ENCODE assay signal across 8 mouse cellular contexts in the genomic region with DNA sequence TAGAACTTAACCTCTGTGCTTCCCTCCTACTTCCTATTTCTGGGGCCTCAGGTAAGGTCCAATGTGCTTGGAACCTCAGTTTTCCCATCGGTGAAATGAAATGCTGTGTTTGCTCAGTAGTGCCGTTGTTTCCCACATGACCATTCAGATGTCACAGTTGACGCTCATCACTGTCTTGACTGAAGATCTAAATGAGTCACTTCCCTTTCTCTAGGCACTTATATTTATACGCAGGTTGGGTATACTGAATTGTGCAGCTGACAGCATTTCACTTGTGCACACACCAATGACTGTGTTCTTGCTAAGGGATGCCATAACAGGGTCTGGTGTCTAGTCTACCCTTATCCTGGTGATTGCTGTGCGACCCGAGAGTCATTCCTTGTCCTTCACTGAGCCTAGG. TPM values are rescaled to one million over a fixed set of nuclear protein-coding genes. Genes with fewer than 3 reads are reported as not detected.
DNase-seq lines count a peak whose midpoint lies in the region; ATAC-seq and TF ChIP-seq lines count a peak whose summit lies in the region.
"Had no signal": no experiment of that assay in that cellular context is flagged by ENCODE, and none has a peak within 500 bp of the region (broad histone marks: within the 10 kb centered on the region; RNA-seq: fewer than 3 reads in every experiment).

No protein-coding gene starts in this region.

- H3K9me3 ChIP-seq in kidney, postnatal 0 days (replicated peaks; ENCODE audit: low read length), result no peaks in the 10 kb centered on the region
- no peaks in the 10 kb centered on the region for H3K9me3 ChIP-seq in kidney, embryonic 16.5 days (ENCODE audit: low read length)
- no peaks in the 10 kb centered on the region for H3K9me3 ChIP-seq in hindbrain, embryonic 12.5 days (replicated peaks)
- H3K9me3 ChIP-seq in kidney, embryonic 14.5 days (ENCODE audit: control insufficient read depth, low read length), result no peaks in the 10 kb centered on the region

- H3K4me1 ChIP-seq in kidney, postnatal 0 days (replicated peaks; ENCODE audit: insufficient read depth, low read length), result peaks cover 5% of the 10 kb centered on the region; the same call in 1 of the 2 replicates
- H3K4me1 ChIP-seq in kidney, embryonic 16.5 days (ENCODE audit: insufficient read depth, low read length), result peaks cover 15% of the 10 kb centered on the region
- peaks cover 25% of the 10 kb centered on the region for H3K4me1 ChIP-seq in hindbrain, embryonic 12.5 days
- peaks cover 4% of the 10 kb centered on the region; the same call in 1 of the 2 replicates for H3K4me1 ChIP-seq in kidney, embryonic 14.5 days (ENCODE audit: control insufficient read depth, insufficient read depth, low read length)

- H3K9ac ChIP-seq in kidney, postnatal 0 days (ENCODE audit: low read depth, low read length), result no peak overlapping the region
- H3K9ac ChIP-seq in kidney, embryonic 16.5 days (replicated peaks; ENCODE audit: low read length), result no peak overlapping the region
- H3K9ac ChIP-seq in hindbrain, embryonic 12.5 days, result no peak overlapping the region
- H3K9ac ChIP-seq in kidney, embryonic 14.5 days (ENCODE audit: low read depth, low read length), result no peak overlapping the region

- 83% methylated on average over 6 of the region's 6 CpGs for WGBS in kidney, postnatal 0 days
- 88% methylated on average over 6 of the region's 6 CpGs for WGBS in kidney, embryonic 16.5 days
- WGBS in hindbrain, embryonic 12.5 days, result 87% methylated on average over 6 of the region's 6 CpGs
- WGBS in kidney, embryonic 14.5 days, result 88% methylated on average over 6 of the region's 6 CpGs

- no peak overlapping the region for H3K27ac ChIP-seq in kidney, postnatal 0 days
- H3K27ac ChIP-seq in kidney, embryonic 16.5 days (ENCODE audit: low read length), result no peak overlapping the region
- H3K27ac ChIP-seq in hindbrain, embryonic 12.5 days, result peak overlapping the region; percentile 84; the same call in 1 of the 2 replicates
- H3K27ac ChIP-seq in kidney, embryonic 14.5 days (ENCODE audit: low read depth, low read length), result no peak overlapping the region

- no peaks in the 10 kb centered on the region for H3K36me3 ChIP-seq in kidney, postnatal 0 days (ENCODE audit: insufficient read depth, low read length)
- no peaks in the 10 kb centered on the region for H3K36me3 ChIP-seq in kidney, embryonic 16.5 days (ENCODE audit: insufficient read depth, low read length)
- H3K36me3 ChIP-seq in hindbrain, embryonic 12.5 days, result peaks cover 1% of the 10 kb centered on the region; the same call in 1 of the 2 replicates
- H3K36me3 ChIP-seq in kidney, embryonic 14.5 days (ENCODE audit: control insufficient read depth, insufficient read depth, low read length), result no peaks in the 10 kb centered on the region

- no peak for DNase-seq in kidney, postnatal 0 days (ENCODE audit: low spot score)
- peak; percentile 54 for DNase-seq in MEL-GATA-1-ER (ENCODE audit: extremely low read depth, low read depth)
- DNase-seq in thymus, postnatal 25 days, result no peak
- DNase-seq: kidney, postnatal 14 days had no signal

- no peak overlapping the region for H3K4me3 ChIP-seq in kidney, postnatal 0 days (replicated peaks; ENCODE audit: low read depth, low read length)
- no peak overlapping the region for H3K4me3 ChIP-seq in kidney, embryonic 16.5 days (ENCODE audit: low read length)
- peak overlapping the region; percentile 51; the same call in 1 of the 2 replicates for H3K4me3 ChIP-seq in hindbrain, embryonic 12.5 days
- no peak overlapping the region for H3K4me3 ChIP-seq in kidney, embryonic 14.5 days (ENCODE audit: low read length)

- no peaks in the 10 kb centered on the region for H3K27me3 ChIP-seq in kidney, postnatal 0 days (ENCODE audit: insufficient read depth, low read length)
- H3K27me3 ChIP-seq in kidney, embryonic 16.5 days (ENCODE audit: insufficient read depth, low read length), result no peaks in the 10 kb centered on the region
- H3K27me3 ChIP-seq in hindbrain, embryonic 12.5 days, result no peaks in the 10 kb centered on the region
- no peaks in the 10 kb centered on the region for H3K27me3 ChIP-seq in kidney, embryonic 14.5 days (ENCODE audit: control insufficient read depth, insufficient read depth, low read length)

- peak overlapping the region; percentile 72; the same call in 1 of the 2 replicates for H3K4me2 ChIP-seq in kidney, postnatal 0 days (ENCODE audit: low read length)
- H3K4me2 ChIP-seq in kidney, embryonic 16.5 days (replicated peaks; ENCODE audit: low read depth, low read length), result no peak overlapping the region
- H3K4me2 ChIP-seq in hindbrain, embryonic 12.5 days (replicated peaks), result peak overlapping the region; percentile 75
- no peak overlapping the region for H3K4me2 ChIP-seq in kidney, embryonic 14.5 days (replicated peaks; ENCODE audit: low read depth, low read length)

- no peak for ATAC-seq in kidney, postnatal 0 days (replicated peaks; ENCODE audit: low FRiP score, low read depth)
- ATAC-seq in kidney, embryonic 16.5 days (ENCODE audit: low FRiP score, low TSS enrichment), result no peak
- no peak for ATAC-seq in hindbrain, embryonic 12.5 days (ENCODE audit: low FRiP score)
- peak; percentile 5; the same call in 1 of the 2 replicates for ATAC-seq in megakaryocyte progenitor cell, adult 5-6 weeks (replicated peaks; ENCODE audit: poor library complexity)
- no peak for ATAC-seq in kidney, embryonic 14.5 days (ENCODE audit: low FRiP score, low TSS enrichment)

- TF ChIP-seq CTCF in kidney, postnatal 0 days (IDR thresholded peaks at IDR 0.05; ENCODE audit: low read depth), result no peak

RNA-seq across cellular contexts. Expression of a gene that starts 1.0 kb away (rescaled TPM):
- 4.8 and 4.9 TPM in 2 replicates for polyA plus RNA-seq in kidney, postnatal 0 days (2015; fragmentation: Nextera tagmentation; extraction: Ambion mirVana)
- 4.9 and 6.8 TPM in 2 replicates for polyA plus RNA-seq in kidney, embryonic 16.5 days (2015; fragmentation: Nextera tagmentation; extraction: Ambion mirVana)
- polyA plus RNA-seq in hindbrain, embryonic 12.5 days (2016; fragmentation: Nextera tagmentation; extraction: Ambion mirVana), result 15.5 and 19.7 TPM in 2 replicates
- 1.3 and 3.3 TPM in 2 replicates for total RNA-seq in megakaryocyte progenitor cell, adult 5-6 weeks (2015)
- 2.8 and 3.4 TPM in 2 replicates for total RNA-seq in megakaryocyte progenitor cell, adult 5-6 weeks (2017)
- 4.4 and 4.8 TPM in 2 replicates for polyA plus RNA-seq in kidney, embryonic 14.5 days (2014; fragmentation: Nextera tagmentation; extraction: Ambion mirVana)

RNA-seq across cellular contexts. Expression of a gene that starts 32.9 kb away (rescaled TPM):
- polyA plus RNA-seq in kidney, postnatal 0 days (2015; fragmentation: Nextera tagmentation; extraction: Ambion mirVana), result not detected in 2 replicates
- polyA plus RNA-seq in kidney, embryonic 16.5 days (2015; fragmentation: Nextera tagmentation; extraction: Ambion mirVana), result not detected in 2 replicates
- polyA plus RNA-seq in hindbrain, embryonic 12.5 days (2016; fragmentation: Nextera tagmentation; extraction: Ambion mirVana), result not detected in 2 replicates
- not detected in 2 replicates for total RNA-seq in megakaryocyte progenitor cell, adult 5-6 weeks (2015)
- not detected in 2 replicates for total RNA-seq in megakaryocyte progenitor cell, adult 5-6 weeks (2017)
- not detected in 2 replicates for polyA plus RNA-seq in kidney, embryonic 14.5 days (2014; fragmentation: Nextera tagmentation; extraction: Ambion mirVana)

RNA-seq across cellular contexts. Expression of a gene that starts 45.7 kb away (rescaled TPM):
- 3.2 and 4.2 TPM in 2 replicates for polyA plus RNA-seq in kidney, postnatal 0 days (2015; fragmentation: Nextera tagmentation; extraction: Ambion mirVana)
- 5.8 and 6.3 TPM in 2 replicates for polyA plus RNA-seq in kidney, embryonic 16.5 days (2015; fragmentation: Nextera tagmentation; extraction: Ambion mirVana)
- 10.8 and 12.1 TPM in 2 replicates for polyA plus RNA-seq in hindbrain, embryonic 12.5 days (2016; fragmentation: Nextera tagmentation; extraction: Ambion mirVana)
- 4.0 TPM in 2 replicates for total RNA-seq in megakaryocyte progenitor cell, adult 5-6 weeks (2015)
- 2.2 and 3.3 TPM in 2 replicates for total RNA-seq in megakaryocyte progenitor cell, adult 5-6 weeks (2017)
- polyA plus RNA-seq in kidney, embryonic 14.5 days (2014; fragmentation: Nextera tagmentation; extraction: Ambion mirVana), result 4.1 and 5.5 TPM in 2 replicates

RNA-seq across cellular contexts. Expression of a gene that starts 58.2 kb away (rescaled TPM):
- polyA plus RNA-seq in kidney, postnatal 0 days (2015; fragmentation: Nextera tagmentation; extraction: Ambion mirVana), result 0.39 and 0.64 TPM in 2 replicates
- 2.3 TPM in 2 replicates for polyA plus RNA-seq in kidney, embryonic 16.5 days (2015; fragmentation: Nextera tagmentation; extraction: Ambion mirVana)
- polyA plus RNA-seq in hindbrain, embryonic 12.5 days (2016; fragmentation: Nextera tagmentation; extraction: Ambion mirVana), result 4.8 and 5.4 TPM in 2 replicates
- total RNA-seq in megakaryocyte progenitor cell, adult 5-6 weeks (2015), result 0.20 TPM in 2 replicates
- total RNA-seq in megakaryocyte progenitor cell, adult 5-6 weeks (2017), result 0.57 and 0.79 TPM in 2 replicates
- 2.6 TPM in 2 replicates for polyA plus RNA-seq in kidney, embryonic 14.5 days (2014; fragmentation: Nextera tagmentation; extraction: Ambion mirVana)

Comparison
In these comparisons a context has a peak if more than half of its experiments do, and no peak if none do; other contexts are left out.
1. H3K4me2 ChIP-seq: peak in kidney, postnatal 0 days (single experiment) and hindbrain, embryonic 12.5 days (single experiment); none in kidney, embryonic 16.5 days (single experiment) and kidney, embryonic 14.5 days (single experiment).